Mouse (Mus musculus) lung, embryonic 14.5 days (tissue): ENCODE measurements at regions not wholly inside any gene's neighbourhood (a gene's known extent, or its start where the extent isn't known, plus 50 kb on each side); places are given as distances from the start of the nearest gene placed in this dataset.
A peak's percentile ranks its signal among the peaks of the same experiment; 100 is the strongest.

Source experiments
- ATAC-seq: fragments of 200-750 bp; cut with Nextera tagmentation; 2 replicates; pipeline ENCODE4 v1.8.0; 2017; ENCODE audit warnings: mild to moderate bottlenecking, moderate TSS enrichment, moderate library complexity; ENCODE audit not compliant: insufficient read depth
- DNase-seq: peaks from one replicate; pipeline ENCODE4 v3.0.0-alpha.2; 2015
- H3K27ac ChIP-seq: fragments of 300-500 bp; sonication (generic); 2 replicates; pipeline ENCODE4 v1.5.1; 2014; ENCODE audit warnings: low read depth, mild to moderate bottlenecking, moderate library complexity
- H3K27me3 ChIP-seq: fragments of 300-500 bp; sonication (generic); 2 replicates; pipeline ENCODE4 v1.6.1; 2014; ENCODE audit warnings: low read length, control low read depth; ENCODE audit not compliant: insufficient read depth
- H3K36me3 ChIP-seq: fragments of 300-500 bp; sonication (generic); 2 replicates; pipeline ENCODE4 v1.6.1; 2014; ENCODE audit warnings: control low read depth; ENCODE audit not compliant: insufficient read depth
- H3K4me1 ChIP-seq: fragments of 300-500 bp; sonication (generic); 2 replicates; pipeline ENCODE4 v1.6.1; 2014; ENCODE audit warnings: antibody characterized with exemption, control low read depth; ENCODE audit not compliant: insufficient read depth
- H3K4me2 ChIP-seq: fragments of 300-500 bp; sonication (generic); 2 replicates; pipeline ENCODE4 v1.6.1; 2014; ENCODE audit warnings: mild to moderate bottlenecking
- H3K4me3 ChIP-seq: fragments of 300-500 bp; sonication (generic); 2 replicates; pipeline ENCODE4 v1.5.1; 2014; ENCODE audit warnings: low read depth, low read length
- H3K9ac ChIP-seq: fragments of 300-500 bp; sonication (generic); 2 replicates; pipeline ENCODE4 v1.6.1; 2014
- H3K9me3 ChIP-seq: fragments of 300-500 bp; sonication (generic); 2 replicates; pipeline ENCODE4 v1.6.1; 2016; ENCODE audit warnings: low read depth, low read length, control low read depth
- CTCF ChIP-seq: IDR thresholded peaks from 2 replicates; pipeline ENCODE4 v1.5.1; 2016; ENCODE audit warnings: antibody characterized with exemption, low read depth
- WGBS: fragments of 180-500 bp; shearing (Covaris S2); extraction: QIAGEN DNeasy Blood & Tissue Kit; methylation state at CpG from one replicate; pipeline ENCODE4 v1.1.7; 2014; 5-methylcytosine and 5-hydroxymethylcytosine counted together

DNA sequence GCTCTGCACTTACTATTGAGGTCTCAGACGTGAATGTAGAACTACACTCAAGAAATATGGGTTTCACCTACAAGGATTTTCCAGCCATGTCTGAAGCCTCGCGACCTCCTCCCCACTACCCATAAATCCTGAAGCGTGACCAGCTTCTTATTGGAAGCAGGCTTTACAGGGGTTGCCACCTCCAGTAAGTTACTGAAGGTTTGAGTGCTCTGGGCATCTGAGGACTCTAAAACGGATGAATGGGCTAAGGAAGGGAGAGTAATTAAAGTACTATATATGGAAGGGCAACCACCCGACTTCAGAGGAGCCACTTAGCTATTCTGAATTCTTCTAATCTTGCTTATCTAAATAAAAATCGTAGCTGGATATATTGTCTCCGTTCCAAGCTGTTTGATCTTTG is 136.1 kb upstream of the Hmga2 start:
- DNase-seq: no peak
- no peak overlapping the region for H3K9ac ChIP-seq
- H3K9me3 ChIP-seq: no peaks in the 10 kb centered on the region
- H3K36me3 ChIP-seq: no peaks in the 10 kb centered on the region
- no peak for ATAC-seq
- 51% methylated on average over 8 of the region's 8 CpGs for WGBS
- no peak overlapping the region for H3K27ac ChIP-seq
- no peak overlapping the region for H3K4me2 ChIP-seq
- H3K4me1 ChIP-seq: no peaks in the 10 kb centered on the region
- no peak overlapping the region for H3K4me3 ChIP-seq
- no peak for TF ChIP-seq CTCF
- no peaks in the 10 kb centered on the region for H3K27me3 ChIP-seq

- Histone ChIP-seq H3K36me3 (no peaks in the 10 kb centered on the region), H3K27ac (no peak overlapping the region), H3K27me3 (no peaks in the 10 kb centered on the region), H3K4me2 (no peak overlapping the region), H3K9ac (no peak overlapping the region), H3K9me3 (no peaks in the 10 kb centered on the region), H3K4me3 (no peak overlapping the region), H3K4me1 (no peaks in the 10 kb centered on the region)
- no peak for ATAC-seq
- no peak for TF ChIP-seq CTCF
- no peak for DNase-seq
- 65% methylated on average over 10 of the region's 10 CpGs for WGBS
These were observed 133.8 kb upstream of the Hmga2 start for GRCm38 (mm10) chr10:120610076-120610475.

GRCm38 (mm10) chr10:120604506-120604905 is 128.2 kb upstream of the Hmga2 start:
- no peak overlapping the region for H3K9ac ChIP-seq
- no peaks in the 10 kb centered on the region for H3K9me3 ChIP-seq
- no peaks in the 10 kb centered on the region for H3K27me3 ChIP-seq
- no peak overlapping the region for H3K27ac ChIP-seq
- 54% methylated on average over 7 of the region's 7 CpGs for WGBS
- DNase-seq: no peak
- no peaks in the 10 kb centered on the region for H3K4me1 ChIP-seq
- no peak for TF ChIP-seq CTCF
- H3K36me3 ChIP-seq: no peaks in the 10 kb centered on the region
- no peak overlapping the region for H3K4me2 ChIP-seq
- no peak overlapping the region for H3K4me3 ChIP-seq
- ATAC-seq: no peak

DNA sequence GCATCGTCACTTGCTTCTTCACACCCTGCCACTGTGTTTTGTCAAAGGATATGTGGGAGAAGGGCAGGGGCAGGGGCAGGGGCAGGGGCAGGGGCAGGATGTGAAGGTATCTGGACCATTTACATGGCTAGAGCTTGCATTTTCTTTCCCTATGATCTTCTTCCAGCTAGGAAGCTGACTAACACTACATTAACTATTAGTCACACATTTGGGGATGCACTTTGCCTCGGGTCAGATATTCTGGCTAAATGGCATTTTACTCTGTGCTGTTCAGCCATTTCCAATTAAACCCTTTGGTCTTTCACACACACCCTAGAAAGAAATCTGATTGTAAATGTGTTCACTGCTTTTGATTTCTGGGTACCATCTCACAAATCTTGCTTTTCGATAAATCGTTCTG is 126.9 kb upstream of the Hmga2 start:
- Histone ChIP-seq H3K9me3 (no peaks in the 10 kb centered on the region), H3K9ac (no peak overlapping the region), H3K4me2 (no peak overlapping the region), H3K36me3 (no peaks in the 10 kb centered on the region), H3K4me1 (0 out of 2 replicates have a peak, but pooled peaks cover under 1% of the 10 kb centered on the region), H3K4me3 (no peak overlapping the region), H3K27ac (no peak overlapping the region), H3K27me3 (no peaks in the 10 kb centered on the region)
- DNase-seq: no peak
- TF ChIP-seq CTCF: no peak
- ATAC-seq: no peak
- 85% methylated on average over 4 of the region's 4 CpGs for WGBS

DNA sequence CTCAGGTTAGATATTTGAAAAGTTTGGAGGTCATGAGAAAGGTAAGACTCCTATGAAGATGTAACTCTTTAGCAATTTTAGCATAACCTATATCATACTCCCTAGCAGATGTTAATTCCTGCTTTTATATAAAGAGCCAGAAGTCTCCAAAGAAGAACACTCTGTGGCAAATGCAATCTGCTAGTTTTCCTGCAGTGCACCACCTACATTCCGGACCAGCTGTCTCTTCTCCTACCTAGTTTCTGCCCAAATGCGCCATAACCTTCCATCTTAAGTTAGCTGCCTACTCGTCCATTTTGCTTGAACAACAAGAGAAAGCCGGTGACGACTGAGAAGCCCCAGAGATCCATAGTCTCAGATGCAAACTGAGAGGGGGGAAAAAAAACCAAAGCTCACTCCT is 124.5 kb upstream of the Hmga2 start:
- WGBS: 74% methylated on average over 5 of the region's 5 CpGs

DNA sequence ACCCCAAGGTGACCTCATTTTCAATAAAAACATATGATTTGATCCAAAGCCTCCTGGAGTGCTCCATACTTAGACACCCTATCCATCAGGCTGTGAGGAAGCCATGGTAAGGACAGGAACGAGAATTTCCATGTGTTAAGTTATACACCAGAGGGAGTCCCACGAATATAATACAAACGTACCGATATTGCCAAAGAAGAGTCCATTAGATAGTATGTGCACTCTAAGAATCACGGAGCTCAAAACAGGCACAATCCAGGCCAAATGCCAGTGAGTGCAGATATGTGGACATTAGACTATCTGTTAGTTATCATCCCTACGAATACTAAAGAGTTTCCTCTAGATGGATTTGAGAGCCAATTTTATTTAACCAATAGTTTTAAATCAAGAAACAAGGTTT is 123.3 kb upstream of the Hmga2 start:
- no peaks in the 10 kb centered on the region for H3K27me3 ChIP-seq
- no peak overlapping the region for H3K4me2 ChIP-seq
- no peaks in the 10 kb centered on the region for H3K36me3 ChIP-seq
- no peak overlapping the region for H3K4me3 ChIP-seq
- H3K4me1 ChIP-seq: peaks cover 13% of the 10 kb centered on the region
- TF ChIP-seq CTCF: no peak
- no peak overlapping the region for H3K27ac ChIP-seq
- ATAC-seq (no peak), DNase-seq (peak; percentile 51)
- 42% methylated on average over 6 of the region's 6 CpGs for WGBS
- H3K9me3 ChIP-seq: no peaks in the 10 kb centered on the region
- H3K9ac ChIP-seq: no peak overlapping the region

More for the DNA sequence above, 124.5 kb upstream of the Hmga2 start:
- TF ChIP-seq CTCF: no peak
- Histone ChIP-seq H3K27ac (no peak overlapping the region), H3K36me3 (no peaks in the 10 kb centered on the region), H3K27me3 (no peaks in the 10 kb centered on the region), H3K4me1 (peaks cover 13% of the 10 kb centered on the region), H3K9me3 (no peaks in the 10 kb centered on the region), H3K4me3 (no peak overlapping the region), H3K4me2 (no peak overlapping the region), H3K9ac (no peak overlapping the region)
- no peak for ATAC-seq
- no peak for DNase-seq

GRCm38 (mm10) chr10:120597320-120597887 is 121.1 kb upstream of the Hmga2 start:
- 28% methylated on average over 9 of the region's 9 CpGs for WGBS
- peak; percentile 15; the same call in 1 of the 2 replicates for TF ChIP-seq CTCF
- H3K9ac ChIP-seq: no peak overlapping the region; the same call in 1 of the 2 replicates
- H3K4me2 ChIP-seq: no peak overlapping the region
- no peaks in the 10 kb centered on the region for H3K9me3 ChIP-seq
- no peaks in the 10 kb centered on the region for H3K27me3 ChIP-seq
- no peak overlapping the region for H3K27ac ChIP-seq
- no peaks in the 10 kb centered on the region for H3K36me3 ChIP-seq
- ATAC-seq: peak; percentile 75
- H3K4me3 ChIP-seq: no peak overlapping the region
- H3K4me1 ChIP-seq: peaks cover 13% of the 10 kb centered on the region
- DNase-seq: peak; percentile 76

GRCm38 (mm10) chr10:120595145-120595544 is 118.9 kb upstream of the Hmga2 start:
- Histone ChIP-seq H3K9me3 (no peaks in the 10 kb centered on the region), H3K4me3 (no peak overlapping the region), H3K36me3 (no peaks in the 10 kb centered on the region), H3K9ac (no peak overlapping the region), H3K4me1 (peaks cover 13% of the 10 kb centered on the region), H3K27ac (no peak overlapping the region), H3K27me3 (no peaks in the 10 kb centered on the region), H3K4me2 (no peak overlapping the region)
- WGBS: 83% methylated on average over 3 of the region's 3 CpGs
- DNase-seq (no peak), ATAC-seq (no peak)
- TF ChIP-seq CTCF: no peak
